Mouse (Mus musculus) limb, embryonic 14.5 days (tissue): Measurements from ENCODE around the gene Fignl1. TPM values are rescaled to one million over a fixed set of nuclear protein-coding genes. Genes with fewer than 3 reads are reported as not detected.

Source experiments
- ATAC-seq: fragments of 200-750 bp; cut with Nextera tagmentation; 2 replicates; pipeline ENCODE4 v1.8.0; 2017; ENCODE audit warnings: low read depth, moderate number of reproducible peaks, moderate TSS enrichment; ENCODE audit not compliant: low FRiP score
- DNase-seq: peaks from one replicate; pipeline ENCODE4 v3.0.0-alpha.2; 2015; ENCODE audit warnings: low spot score
- H3K27ac ChIP-seq: fragments of 300-500 bp; sonication (generic); replicated peaks from 2 replicates; pipeline ENCODE4 v1.5.1; 2014; ENCODE audit warnings: low read depth, mild to moderate bottlenecking, low read length, moderate library complexity, mixed read lengths
- H3K27me3 ChIP-seq: fragments of 300-500 bp; sonication (generic); 2 replicates; pipeline ENCODE4 v1.6.1; 2014; ENCODE audit warnings: low read length, mixed read lengths; ENCODE audit not compliant: control insufficient read depth, insufficient read depth
- H3K36me3 ChIP-seq: fragments of 300-500 bp; sonication (generic); 2 replicates; pipeline ENCODE4 v1.6.1; 2014; ENCODE audit warnings: mild to moderate bottlenecking, low read length, moderate library complexity, mixed read lengths; ENCODE audit not compliant: control insufficient read depth, insufficient read depth
- H3K4me1 ChIP-seq: fragments of 300-500 bp; sonication (generic); 2 replicates; pipeline ENCODE4 v1.6.1; 2014; ENCODE audit warnings: antibody characterized with exemption, low read length, mixed read lengths; ENCODE audit not compliant: control insufficient read depth, insufficient read depth
- H3K4me2 ChIP-seq: fragments of 300-500 bp; sonication (generic); replicated peaks from 2 replicates; pipeline ENCODE4 v1.6.1; 2014; ENCODE audit warnings: low read depth, mild to moderate bottlenecking, low read length, moderate library complexity; ENCODE audit not compliant: severe bottlenecking
- H3K4me3 ChIP-seq: fragments of 300-500 bp; sonication (generic); replicated peaks from 2 replicates; pipeline ENCODE4 v1.5.1; 2014; ENCODE audit warnings: low read length
- H3K9ac ChIP-seq: fragments of 300-500 bp; sonication (generic); 2 replicates; pipeline ENCODE4 v1.6.1; 2014; ENCODE audit warnings: mild to moderate bottlenecking, low read depth, low read length, moderate library complexity; ENCODE audit not compliant: severe bottlenecking
- H3K9me3 ChIP-seq: fragments of 300-500 bp; sonication (generic); 2 replicates; pipeline ENCODE4 v1.6.1; 2016; ENCODE audit warnings: low read length; ENCODE audit not compliant: control insufficient read depth
- POLR2A ChIP-seq: fragments of 200-500 bp; IDR thresholded peaks from 2 replicates; pipeline ENCODE4 v1.8.0; 2012; ENCODE audit warnings: inconsistent platforms, mild to moderate bottlenecking, moderate library complexity, borderline replicate concordance; ENCODE audit not compliant: insufficient read depth, insufficient read length; ENCODE audit errors: extremely low read depth
- WGBS: fragments of 180-500 bp; shearing (Covaris S2); extraction: QIAGEN DNeasy Blood & Tissue Kit; methylation state at CpG from one replicate; pipeline ENCODE4 v1.1.7; 2014; 5-methylcytosine and 5-hydroxymethylcytosine counted together
- polyA plus RNA-seq, 2 experiments: library from polyadenylated mRNA; depleted of rRNA in 1 of 2; stranded (reverse) in 1 of 2; unstranded in 1 of 2; fragments of >200 nt; fragmentation: Nextera tagmentation in 1 of 2; extraction: Ambion mirVana in 1 of 2; gene quantifications; 2 replicates each; pipeline versions ENCODE4 v1.2.1 to v1.2.3; 2012 to 2014

Gene Fignl1
- polyA plus RNA-seq, 2 experiments: 20.0 to 46.5 TPM

DNA sequence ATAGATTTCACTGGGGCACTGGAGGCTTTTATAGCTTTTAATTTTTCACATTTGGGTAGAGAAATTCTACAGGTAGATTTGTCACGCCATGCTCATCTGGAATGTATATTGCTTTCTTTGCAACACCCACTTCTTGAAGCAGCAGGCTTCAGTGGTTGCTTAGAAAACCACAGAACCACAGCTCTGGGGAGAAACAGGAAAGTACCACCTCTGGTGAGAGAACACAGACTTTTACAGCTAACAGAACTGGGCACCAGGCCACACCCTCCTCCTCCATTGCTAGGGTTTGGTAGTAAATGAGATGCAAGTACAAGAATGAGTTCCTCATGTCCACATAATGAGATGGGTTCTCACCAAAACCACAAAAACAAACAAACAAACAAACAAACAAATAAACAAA, 42.7 kb downstream of the Fignl1 start:
- ATAC-seq (no peak), DNase-seq (no peak)
- H3K27ac ChIP-seq: no peak overlapping the region
- no peak overlapping the region for H3K4me2 ChIP-seq
- no peak for TF ChIP-seq POLR2A
- no peaks in the 10 kb centered on the region for H3K4me1 ChIP-seq
- no peaks in the 10 kb centered on the region for H3K36me3 ChIP-seq
- H3K4me3 ChIP-seq: no peak overlapping the region
- no peaks in the 10 kb centered on the region for H3K27me3 ChIP-seq
- no peaks in the 10 kb centered on the region for H3K9me3 ChIP-seq
- WGBS: 65% methylated on average over 1 of the region's 1 CpGs
- H3K9ac ChIP-seq: no peak overlapping the region

DNA sequence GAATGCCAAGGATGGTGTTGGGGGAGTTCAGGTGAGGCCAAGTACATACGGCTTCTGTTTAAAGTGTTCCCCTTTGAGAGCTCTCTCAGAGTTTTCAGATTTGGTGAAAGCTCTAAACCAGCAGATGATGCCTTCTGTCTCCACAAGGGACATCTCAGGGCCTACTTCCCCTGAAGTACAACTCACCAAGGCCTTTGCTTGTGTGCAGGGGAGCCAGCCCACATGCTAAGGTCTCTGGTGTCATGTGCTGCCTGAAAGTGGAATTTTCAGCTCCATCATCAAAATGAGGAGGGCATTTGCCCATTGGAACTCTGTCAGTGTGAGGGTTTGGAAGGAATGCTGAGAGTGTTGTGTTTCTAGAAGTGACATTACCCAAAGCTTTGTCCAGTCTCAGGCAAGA, 43.3 kb downstream of the Fignl1 start:
- no peak for TF ChIP-seq POLR2A
- H3K4me3 ChIP-seq: no peak overlapping the region
- no peak overlapping the region for H3K27ac ChIP-seq
- H3K4me2 ChIP-seq: no peak overlapping the region
- no peaks in the 10 kb centered on the region for H3K36me3 ChIP-seq
- DNase-seq (no peak), ATAC-seq (no peak)
- H3K27me3 ChIP-seq: no peaks in the 10 kb centered on the region
- no peak overlapping the region for H3K9ac ChIP-seq
- no peaks in the 10 kb centered on the region for H3K9me3 ChIP-seq
- WGBS: 77% methylated on average over 1 of the region's 1 CpGs
- no peaks in the 10 kb centered on the region for H3K4me1 ChIP-seq

DNA sequence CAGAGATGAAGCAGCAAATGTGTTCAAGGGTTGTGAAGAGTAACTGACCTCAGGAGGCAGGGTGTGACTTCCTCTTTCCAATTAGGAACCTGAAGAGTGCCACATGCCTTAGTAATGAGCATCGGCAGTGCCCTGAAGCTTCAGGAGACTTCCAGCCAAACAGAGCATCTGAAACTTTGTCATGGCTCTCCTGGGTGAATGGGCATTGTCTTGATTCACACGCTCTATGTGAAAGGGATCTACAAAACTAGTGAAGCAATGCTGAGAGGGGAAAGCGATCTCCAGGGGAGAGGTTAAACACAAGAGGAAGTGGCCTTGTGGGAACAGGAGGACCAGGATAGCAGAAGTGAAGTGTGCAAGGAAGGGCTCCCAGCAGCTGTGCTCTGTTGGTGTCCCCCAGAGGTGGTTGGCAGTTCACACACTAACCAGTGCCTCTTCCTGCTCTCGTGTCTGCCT, 45.5 kb downstream of the Fignl1 start:
- no peaks in the 10 kb centered on the region for H3K27me3 ChIP-seq
- DNase-seq: no peak

DNA sequence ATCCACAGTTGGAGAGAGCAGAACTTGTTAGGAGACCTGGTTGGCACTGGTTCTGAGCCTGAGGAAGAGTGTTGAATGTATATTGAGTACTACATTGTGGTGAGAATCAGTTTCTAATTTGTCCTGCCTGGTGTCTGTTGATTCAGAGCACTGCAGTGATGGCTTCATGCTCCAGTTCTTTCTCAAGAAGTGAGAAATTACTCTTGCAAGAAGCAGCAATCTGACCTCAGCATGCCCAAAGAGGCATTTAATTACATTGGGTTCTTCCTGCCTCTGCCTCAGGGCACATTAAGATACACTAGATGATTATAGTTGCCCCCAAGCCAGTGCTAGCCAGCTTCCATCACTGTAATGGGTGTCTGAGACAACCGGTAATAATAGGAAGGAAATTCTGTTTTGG, 49.9 kb downstream of the Fignl1 start:
- 94% methylated on average over 1 of the region's 1 CpGs for WGBS
- Histone ChIP-seq H3K4me3 (no peak overlapping the region), H3K4me2 (no peak overlapping the region), H3K9me3 (no peaks in the 10 kb centered on the region), H3K27ac (no peak overlapping the region), H3K4me1 (no peaks in the 10 kb centered on the region), H3K27me3 (no peaks in the 10 kb centered on the region), H3K36me3 (no peaks in the 10 kb centered on the region), H3K9ac (no peak overlapping the region)
- TF ChIP-seq POLR2A: no peak
- ATAC-seq (no peak), DNase-seq (no peak)

More for the DNA sequence above, 45.5 kb downstream of the Fignl1 start:
- H3K4me1 ChIP-seq: no peaks in the 10 kb centered on the region
- no peak for ATAC-seq
- H3K36me3 ChIP-seq: no peaks in the 10 kb centered on the region
- H3K4me2 ChIP-seq: no peak overlapping the region
- no peak overlapping the region for H3K4me3 ChIP-seq
- H3K9ac ChIP-seq: no peak overlapping the region
- H3K9me3 ChIP-seq: no peaks in the 10 kb centered on the region
- WGBS: 69% methylated on average over 4 of the region's 4 CpGs
- no peak for TF ChIP-seq POLR2A
- H3K27ac ChIP-seq: no peak overlapping the region

DNA sequence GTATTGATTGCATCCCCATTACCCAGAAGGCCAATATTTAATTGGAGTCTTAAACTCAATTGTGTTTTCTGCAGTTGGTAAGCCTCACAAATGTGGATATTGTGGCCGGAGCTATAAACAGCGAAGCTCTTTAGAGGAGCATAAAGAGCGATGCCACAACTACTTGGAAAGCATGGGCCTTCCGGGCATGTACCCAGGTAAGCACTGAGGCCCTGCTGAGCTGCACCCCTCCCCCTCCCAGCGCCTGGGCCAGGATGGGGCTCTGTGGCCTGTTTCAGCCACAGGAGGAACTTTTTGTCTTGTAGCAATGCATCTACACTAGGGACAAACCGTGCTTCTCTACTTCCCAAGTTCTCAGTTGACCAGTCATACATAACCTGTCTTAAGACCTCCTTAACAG, 50.6 kb downstream of the Fignl1 start:
- WGBS: 83% methylated on average over 6 of the region's 6 CpGs
- Histone ChIP-seq H3K4me3 (no peak overlapping the region), H3K4me2 (no peak overlapping the region)

DNA sequence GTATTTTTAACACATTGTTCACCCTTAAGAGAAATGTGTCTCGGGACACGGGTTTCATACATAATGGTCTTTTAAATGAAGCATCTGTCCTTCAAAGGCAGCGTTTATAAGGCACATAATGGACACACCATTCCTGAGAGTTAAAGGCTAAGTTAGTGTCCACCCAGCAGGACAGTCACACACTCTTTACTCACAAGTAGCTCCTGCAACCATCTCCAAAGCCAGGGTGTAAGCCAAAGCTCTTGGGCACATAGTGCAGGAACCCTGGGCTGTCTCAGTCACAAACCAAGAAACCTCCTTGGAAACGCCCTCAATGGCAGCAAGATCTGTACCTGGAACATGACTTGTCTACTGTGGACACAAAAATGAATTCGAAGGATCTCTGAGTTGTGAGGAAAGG, 55.9 kb downstream of the Fignl1 start:
- Histone ChIP-seq H3K9ac (no peak overlapping the region), H3K27me3 (no peaks in the 10 kb centered on the region), H3K4me3 (no peak overlapping the region), H3K9me3 (no peaks in the 10 kb centered on the region), H3K27ac (no peak overlapping the region), H3K4me1 (no peaks in the 10 kb centered on the region), H3K4me2 (no peak overlapping the region), H3K36me3 (no peaks in the 10 kb centered on the region)
- DNase-seq (no peak), ATAC-seq (no peak)
- no peak for TF ChIP-seq POLR2A
- 64% methylated on average over 5 of the region's 5 CpGs for WGBS

More for the DNA sequence above, 50.6 kb downstream of the Fignl1 start:
- DNase-seq (no peak), ATAC-seq (no peak)
- TF ChIP-seq POLR2A: no peak
- H3K27ac ChIP-seq: no peak overlapping the region
- H3K9ac ChIP-seq: no peak overlapping the region
- H3K27me3 ChIP-seq: no peaks in the 10 kb centered on the region
- H3K9me3 ChIP-seq: no peaks in the 10 kb centered on the region
- no peaks in the 10 kb centered on the region for H3K36me3 ChIP-seq
- H3K4me1 ChIP-seq: no peaks in the 10 kb centered on the region
